Mouse (Mus musculus) stomach, postnatal 0 days (tissue): ENCODE results near the gene Gm10401. TPM values are rescaled to one million over a fixed set of nuclear protein-coding genes. Genes with fewer than 3 reads are reported as not detected.
"Not testable (repeated sequence)": the region's sequence is repeated elsewhere in the genome, so short reads cannot be mapped to it uniquely, and the experiment has no call there.

Source experiments
- ATAC-seq: fragments of 200-750 bp; cut with Nextera tagmentation; 2 replicates; pipeline ENCODE4 v1.8.0; 2017; ENCODE audit not compliant: low FRiP score, low TSS enrichment
- DNase-seq: peaks from one replicate; pipeline ENCODE4 v3.0.0-alpha.2; 2016; ENCODE audit warnings: low spot score
- H3K27ac ChIP-seq: fragments of 300-500 bp; sonication (generic); replicated peaks from 2 replicates; pipeline ENCODE4 v1.5.1; 2014; ENCODE audit warnings: mild to moderate bottlenecking, control low read depth
- H3K27me3 ChIP-seq: fragments of 300-500 bp; sonication (generic); 2 replicates; pipeline ENCODE4 v1.6.1; 2014; ENCODE audit warnings: low read length; ENCODE audit not compliant: control insufficient read depth, insufficient read depth
- H3K36me3 ChIP-seq: fragments of 300-500 bp; sonication (generic); 2 replicates; pipeline ENCODE4 v1.6.1; 2014; ENCODE audit warnings: low read length, mixed read lengths; ENCODE audit not compliant: control insufficient read depth, insufficient read depth
- H3K4me1 ChIP-seq: fragments of 300-500 bp; sonication (generic); replicated peaks from 2 replicates; pipeline ENCODE4 v1.6.1; 2014; ENCODE audit warnings: antibody characterized with exemption; ENCODE audit not compliant: control insufficient read depth, insufficient read depth
- H3K4me2 ChIP-seq: fragments of 300-500 bp; sonication (generic); replicated peaks from 2 replicates; pipeline ENCODE4 v1.6.1; 2014; ENCODE audit warnings: low read depth, mild to moderate bottlenecking, control low read depth, moderate library complexity
- H3K4me3 ChIP-seq: fragments of 300-500 bp; sonication (generic); 2 replicates; pipeline ENCODE4 v1.5.1; 2014; ENCODE audit warnings: low read depth, low read length, control low read depth
- H3K9ac ChIP-seq: fragments of 300-500 bp; sonication (generic); 2 replicates; pipeline ENCODE4 v1.6.1; 2014; ENCODE audit warnings: mild to moderate bottlenecking, low read length, control low read depth, mixed read lengths
- H3K9me3 ChIP-seq: fragments of 300-500 bp; sonication (generic); 2 replicates; pipeline ENCODE4 v1.6.1; 2016; ENCODE audit warnings: low read length; ENCODE audit not compliant: control insufficient read depth
- CTCF ChIP-seq: IDR thresholded peaks from 2 replicates; pipeline ENCODE4 v1.5.1; 2016; ENCODE audit warnings: antibody characterized with exemption, low read depth, mild to moderate bottlenecking, moderate library complexity
- EP300 ChIP-seq: optimal IDR thresholded peaks from 2 replicates; pipeline ENCODE3; 2016; ENCODE audit warnings: antibody characterized with exemption
- WGBS: fragments of 180-500 bp; shearing (Covaris S2); extraction: QIAGEN DNeasy Blood & Tissue Kit; methylation state at CpG from one replicate; pipeline ENCODE4 v1.1.7; 2014; 5-methylcytosine and 5-hydroxymethylcytosine counted together
- polyA plus RNA-seq: library from polyadenylated mRNA; unstranded; fragments of >200 nt; fragmentation: Nextera tagmentation; extraction: Ambion mirVana; gene quantifications from 2 replicates; pipeline ENCODE4 v1.2.1, GENCODE M21; 2015

Gm10401 gene
- polyA plus RNA-seq, 1 experiment from 2014 or later = 22.2 TPM

DNA sequence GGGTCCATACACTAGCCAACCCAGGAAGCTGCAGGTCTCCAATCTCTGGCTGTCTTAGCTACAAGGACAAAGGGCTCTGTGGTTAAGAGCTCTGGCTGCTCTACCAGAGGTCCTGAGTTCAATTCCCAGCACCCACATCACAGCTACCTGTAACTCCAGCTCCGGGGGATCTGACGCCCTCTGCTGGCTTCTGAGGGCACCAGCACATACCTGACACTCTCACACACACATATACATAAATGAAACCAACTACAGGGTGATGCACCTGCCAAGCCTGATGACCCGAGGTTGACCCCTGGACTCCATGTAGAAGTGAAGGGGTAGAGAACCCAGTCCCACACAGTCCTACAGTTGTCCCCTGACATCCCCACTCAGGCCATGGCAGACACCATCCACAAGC is 18.3 kb upstream of the Gm10401 start:
- no peak overlapping the region for H3K9ac ChIP-seq
- H3K9me3 ChIP-seq = no peaks in the 10 kb centered on the region
- H3K4me3 ChIP-seq = no peak overlapping the region
- H3K27me3 ChIP-seq = no peaks in the 10 kb centered on the region
- WGBS = 89% methylated on average over 3 of the region's 3 CpGs
- no peak overlapping the region for H3K4me2 ChIP-seq
- DNase-seq (no peak), ATAC-seq (no peak)
- H3K27ac ChIP-seq = no peak overlapping the region
- H3K4me1 ChIP-seq = no peaks in the 10 kb centered on the region
- peaks cover 5% of the 10 kb centered on the region; the same call in 1 of the 2 replicates for H3K36me3 ChIP-seq
- no peak for TF ChIP-seq EP300
- no peak for TF ChIP-seq CTCF

GRCm38 (mm10) chr5:115114501-115114900 is 16.4 kb upstream of the Gm10401 start:
- DNase-seq = no peak
- Histone ChIP-seq H3K9ac (no peak overlapping the region), H3K27me3 (no peaks in the 10 kb centered on the region), H3K36me3 (peaks cover 12% of the 10 kb centered on the region; the same call in 1 of the 2 replicates), H3K4me2 (no peak overlapping the region), H3K4me3 (no peak overlapping the region), H3K9me3 (no peaks in the 10 kb centered on the region), H3K4me1 (no peaks in the 10 kb centered on the region), H3K27ac (no peak overlapping the region)
- no peak for ATAC-seq
- WGBS = 95% methylated on average over 8 of the region's 8 CpGs
- TF ChIP-seq EP300 (no peak), CTCF (no peak)

DNA sequence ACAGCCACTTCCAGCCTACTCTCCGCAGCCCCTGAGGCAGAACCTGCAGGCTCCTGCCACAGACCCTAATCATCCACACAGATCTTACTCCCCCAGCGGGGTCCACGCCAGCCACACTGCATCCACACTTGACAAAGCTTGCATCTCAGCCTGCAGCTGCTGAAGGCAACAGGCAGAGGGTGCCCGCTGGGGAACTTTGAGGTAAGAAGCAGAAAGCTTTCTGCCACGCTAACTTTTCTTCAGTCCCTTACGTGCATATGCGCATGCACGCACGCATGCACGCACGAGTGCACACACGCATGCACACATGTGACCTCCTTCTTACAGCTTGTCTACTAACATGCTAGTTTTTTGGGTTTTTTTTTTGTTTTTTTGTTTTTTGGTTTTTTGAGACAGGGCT is 15.1 kb upstream of the Gm10401 start:
- H3K9ac ChIP-seq = no peak overlapping the region
- H3K4me1 ChIP-seq = no peaks in the 10 kb centered on the region
- no peak overlapping the region for H3K4me3 ChIP-seq
- H3K36me3 ChIP-seq = peaks cover 12% of the 10 kb centered on the region; the same call in 1 of the 2 replicates
- no peak overlapping the region for H3K27ac ChIP-seq
- H3K27me3 ChIP-seq = no peaks in the 10 kb centered on the region
- DNase-seq (no peak), ATAC-seq (no peak)
- no peaks in the 10 kb centered on the region for H3K9me3 ChIP-seq
- no peak overlapping the region for H3K4me2 ChIP-seq
- 94% methylated on average over 12 of the region's 12 CpGs for WGBS
- TF ChIP-seq EP300 (no peak), CTCF (no peak)

DNA sequence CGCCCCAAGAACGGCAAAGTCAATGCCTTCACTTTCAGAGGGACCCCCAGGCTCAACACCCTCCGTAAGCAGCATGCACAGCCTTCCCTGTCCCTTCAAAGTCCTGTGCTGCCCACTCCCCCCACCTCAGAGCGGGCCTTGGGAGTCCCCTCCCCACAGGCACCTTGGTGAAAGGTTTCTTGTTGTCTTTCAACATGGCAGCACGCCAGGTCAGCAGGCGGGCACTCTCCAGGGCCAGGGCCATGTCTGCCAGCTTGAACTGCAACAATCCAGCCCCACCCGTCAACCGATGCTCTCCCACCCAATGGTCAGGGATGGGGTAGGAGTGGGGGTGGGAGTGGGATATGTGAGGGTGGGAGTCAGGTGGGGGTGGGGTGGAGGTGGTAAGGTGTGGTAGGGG is 13.1 kb upstream of the Gm10401 start:
- H3K4me3 ChIP-seq = no peak overlapping the region
- DNase-seq = no peak
- H3K27ac ChIP-seq = no peak overlapping the region
- no peak for TF ChIP-seq EP300
- no peak for TF ChIP-seq CTCF
- H3K4me1 ChIP-seq = no peaks in the 10 kb centered on the region
- ATAC-seq = no peak
- no peak overlapping the region for H3K9ac ChIP-seq
- peaks cover 9% of the 10 kb centered on the region; the same call in 1 of the 2 replicates for H3K36me3 ChIP-seq
- no peaks in the 10 kb centered on the region for H3K9me3 ChIP-seq
- WGBS = 78% methylated on average over 8 of the region's 8 CpGs
- H3K4me2 ChIP-seq = no peak overlapping the region
- no peaks in the 10 kb centered on the region for H3K27me3 ChIP-seq

DNA sequence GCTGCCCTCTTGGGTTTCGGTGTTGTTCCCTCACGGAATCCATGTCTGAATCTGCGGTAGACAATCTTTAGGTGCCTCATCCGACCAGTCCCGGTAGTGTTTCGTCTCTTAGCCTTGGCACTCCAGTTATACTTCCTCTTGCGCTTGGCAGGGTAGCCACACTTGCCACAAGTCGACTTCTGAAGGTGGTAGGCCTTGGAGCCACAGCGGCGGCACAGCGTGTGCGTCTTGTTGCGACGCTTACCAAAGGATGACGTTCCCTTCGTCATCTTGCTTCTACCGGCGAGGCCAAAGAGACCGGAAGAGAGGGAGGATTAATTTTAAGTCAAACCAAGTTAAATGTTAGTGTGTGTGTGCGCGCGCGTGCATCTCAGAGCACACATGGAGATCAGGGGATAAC is 5.2 kb upstream of the Gm10401 start:
- H3K4me2 ChIP-seq, ATAC-seq, H3K9ac ChIP-seq, H3K27ac ChIP-seq, H3K27me3 ChIP-seq, H3K4me1 ChIP-seq, DNase-seq, H3K9me3 ChIP-seq, H3K4me3 ChIP-seq: not testable (repeated sequence)
- H3K36me3 ChIP-seq = peaks cover 11% of the 10 kb centered on the region
- 98% methylated on average over 23 of the region's 23 CpGs for WGBS

DNA sequence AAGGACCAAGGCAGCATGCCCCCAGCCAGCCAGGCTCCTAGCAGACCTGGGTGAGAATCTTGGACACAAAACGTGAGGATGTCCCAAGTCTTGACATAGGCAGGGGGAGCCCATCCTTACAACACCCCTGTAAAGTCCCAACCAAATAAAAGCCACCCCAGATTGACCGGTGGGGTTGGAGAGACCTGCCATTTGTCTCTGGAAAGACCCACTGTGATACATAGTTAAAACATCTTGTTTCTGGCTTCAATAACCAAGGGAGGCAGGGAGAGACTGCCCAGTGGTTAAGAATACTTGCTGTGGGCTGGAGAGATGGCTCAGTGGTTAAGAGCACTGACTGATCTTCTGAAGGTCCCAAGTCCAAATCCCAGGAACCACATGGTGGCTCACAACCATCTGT is 4.1 kb upstream of the Gm10401 start:
- H3K27me3 ChIP-seq = no peaks in the 10 kb centered on the region
- 85% methylated on average over 2 of the region's 2 CpGs for WGBS
- H3K27ac ChIP-seq = no peak overlapping the region
- H3K4me1 ChIP-seq = no peaks in the 10 kb centered on the region
- H3K4me3 ChIP-seq = no peak overlapping the region
- ATAC-seq = no peak
- no peak overlapping the region for H3K4me2 ChIP-seq
- peaks cover 13% of the 10 kb centered on the region for H3K36me3 ChIP-seq
- H3K9me3 ChIP-seq = no peaks in the 10 kb centered on the region
- 0 out of 2 replicates have a peak, but pooled peaks have one; percentile 2 for TF ChIP-seq CTCF
- TF ChIP-seq EP300 = no peak
- no peak overlapping the region for H3K9ac ChIP-seq
- no peak for DNase-seq
